Comparison of ENCODE assay signal across 16 mouse cellular contexts in genomic region chr8:120045471-120045870, GRCm38 (mm10). TPM values are rescaled to one million over a fixed set of nuclear protein-coding genes. Genes with fewer than 3 reads are reported as not detected.
DNase-seq lines count a peak whose midpoint lies in the region; ATAC-seq and TF ChIP-seq lines count a peak whose summit lies in the region.
"Had no signal": no experiment of that assay in that cellular context is flagged by ENCODE, and none has a peak within 500 bp of the region (broad histone marks: within the 10 kb centered on the region; RNA-seq: fewer than 3 reads in every experiment).

No protein-coding gene starts in this region.

- peak overlapping the region; percentile 76 for H3K27ac ChIP-seq in heart, adult 2 months
- H3K27ac ChIP-seq in heart, embryonic 11.5 days (ENCODE audit: low read depth, low read length), result no peak overlapping the region
- H3K27ac ChIP-seq in lung, embryonic 14.5 days (ENCODE audit: low read depth), result no peak overlapping the region
- H3K27ac ChIP-seq in embryonic facial prominence, embryonic 10.5 days (replicated peaks), result peak overlapping the region; percentile 81
- H3K27ac ChIP-seq in midbrain, postnatal 0 days (ENCODE audit: low read depth, low read length), result no peak overlapping the region
- H3K27ac ChIP-seq in midbrain, embryonic 11.5 days (ENCODE audit: low read depth, low read length), result no peak overlapping the region
- H3K27ac ChIP-seq: hindbrain, embryonic 15.5 days; macrophage; midbrain, embryonic 12.5 days; neural tube, embryonic 12.5 days had no signal

- TF ChIP-seq EP300 in heart, adult 2 months (IDR thresholded peaks at IDR 0.05; ENCODE audit: insufficient read depth, low read depth, low read length), result no peak

- intact Hi-C loops in heart, adult 2 months (cut with DNase I), result no loop called here

- H3K79me2 ChIP-seq in heart, adult 2 months (replicated peaks; ENCODE audit: control insufficient read depth, insufficient read depth, low read length), result no peaks in the 10 kb centered on the region

- no peak for DNase-seq in heart, adult 2 months
- DNase-seq in lung, embryonic 14.5 days, result peak; percentile 55
- no peak for DNase-seq in lung, postnatal 14 days
- peak; percentile 54 for DNase-seq in embryonic facial prominence, embryonic 10.5 days (ENCODE audit: low spot score)
- DNase-seq in forelimb bud, embryonic 11.5 days (ENCODE audit: low read depth, low spot score), result peak; percentile 40
- no peak for DNase-seq in midbrain, postnatal 0 days (ENCODE audit: low spot score)
- DNase-seq in midbrain, embryonic 11.5 days (ENCODE audit: low spot score, missing footprints), result no peak
- DNase-seq: adrenal gland, adult 2 months; gastrocnemius, postnatal 25 days; thymus, adult 2 months had no signal

- TF ChIP-seq POLR2A in heart, adult 2 months (IDR thresholded peaks at IDR 0.05; ENCODE audit: insufficient read depth, low read depth, low read length), result no peak

- 69% methylated on average over 5 of the region's 5 CpGs for WGBS in heart, adult 2 months
- WGBS in heart, embryonic 11.5 days (ENCODE audit: insufficient replicate concordance), result 50% methylated on average over 5 of the region's 5 CpGs
- 32% methylated on average over 5 of the region's 5 CpGs for WGBS in lung, embryonic 14.5 days
- WGBS in embryonic facial prominence, embryonic 10.5 days, result 33% methylated on average over 5 of the region's 5 CpGs
- 67% methylated on average over 5 of the region's 5 CpGs for WGBS in midbrain, postnatal 0 days
- 79% methylated on average over 5 of the region's 5 CpGs for WGBS in midbrain, embryonic 11.5 days

- H3K4me1 ChIP-seq in heart, adult 2 months (ENCODE audit: control insufficient read depth, insufficient read depth, low read length), result peaks cover 14% of the 10 kb centered on the region
- H3K4me1 ChIP-seq in heart, embryonic 11.5 days (ENCODE audit: control insufficient read depth, insufficient read depth, low read length), result peaks cover 23% of the 10 kb centered on the region
- H3K4me1 ChIP-seq in lung, embryonic 14.5 days (ENCODE audit: insufficient read depth), result no peaks in the 10 kb centered on the region; the same call in 1 of the 2 replicates
- peaks cover 47% of the 10 kb centered on the region for H3K4me1 ChIP-seq in embryonic facial prominence, embryonic 10.5 days
- no peaks in the 10 kb centered on the region for H3K4me1 ChIP-seq in midbrain, postnatal 0 days (ENCODE audit: insufficient read depth, low read length)
- H3K4me1 ChIP-seq in midbrain, embryonic 11.5 days (ENCODE audit: control insufficient read depth, insufficient read depth, low read length), result no peaks in the 10 kb centered on the region

- no peak overlapping the region for H3K9ac ChIP-seq in heart, adult 2 months (ENCODE audit: low read depth, low read length)
- no peak overlapping the region for H3K9ac ChIP-seq in heart, embryonic 11.5 days (ENCODE audit: low read depth, low read length)
- H3K9ac ChIP-seq in lung, embryonic 14.5 days, result no peak overlapping the region
- H3K9ac ChIP-seq in midbrain, postnatal 0 days (replicated peaks; ENCODE audit: low read length, poor library complexity, severe bottlenecking), result no peak overlapping the region
- H3K9ac ChIP-seq in midbrain, embryonic 11.5 days (ENCODE audit: low read length), result no peak overlapping the region
- H3K9ac ChIP-seq: hindbrain, embryonic 15.5 days; midbrain, embryonic 12.5 days had no signal

- no peak overlapping the region for H3K4me2 ChIP-seq in heart, embryonic 11.5 days
- no peak overlapping the region for H3K4me2 ChIP-seq in lung, embryonic 14.5 days
- H3K4me2 ChIP-seq in midbrain, postnatal 0 days (ENCODE audit: low read depth, low read length, poor library complexity, severe bottlenecking), result no peak overlapping the region
- H3K4me2 ChIP-seq in midbrain, embryonic 11.5 days, result no peak overlapping the region
- H3K4me2 ChIP-seq: hindbrain, embryonic 15.5 days; midbrain, embryonic 12.5 days; neural tube, embryonic 12.5 days had no signal

- no peak for ATAC-seq in heart, embryonic 11.5 days (replicated peaks; ENCODE audit: insufficient number of reproducible peaks, low FRiP score, low TSS enrichment)
- 0 out of 2 replicates have a peak, but pooled peaks have one; percentile 18 for ATAC-seq in lung, embryonic 14.5 days (ENCODE audit: insufficient read depth)
- no peak for ATAC-seq in midbrain, postnatal 0 days (ENCODE audit: low FRiP score)
- ATAC-seq in midbrain, embryonic 11.5 days (ENCODE audit: low FRiP score), result no peak
- ATAC-seq: intestine, embryonic 16.5 days had no signal

- H3K27me3 ChIP-seq in heart, adult 2 months (ENCODE audit: control insufficient read depth, insufficient read depth, low read length), result no peaks in the 10 kb centered on the region
- H3K27me3 ChIP-seq in heart, embryonic 11.5 days (ENCODE audit: control insufficient read depth, insufficient read depth, low read length), result peaks cover 15% of the 10 kb centered on the region; the same call in 1 of the 2 replicates
- H3K27me3 ChIP-seq in lung, embryonic 14.5 days (ENCODE audit: insufficient read depth, low read length), result no peaks in the 10 kb centered on the region
- no peaks in the 10 kb centered on the region for H3K27me3 ChIP-seq in embryonic facial prominence, embryonic 10.5 days (replicated peaks; ENCODE audit: low read depth, poor library complexity, severe bottlenecking)
- no peaks in the 10 kb centered on the region for H3K27me3 ChIP-seq in midbrain, postnatal 0 days (ENCODE audit: insufficient read depth, low read length)
- no peaks in the 10 kb centered on the region for H3K27me3 ChIP-seq in midbrain, embryonic 11.5 days (ENCODE audit: control insufficient read depth, insufficient read depth, low read length)
- H3K27me3 ChIP-seq: hindbrain, embryonic 15.5 days; midbrain, embryonic 12.5 days; neural tube, embryonic 12.5 days had no signal

- TF ChIP-seq CTCF in heart, adult 2 months (IDR thresholded peaks at IDR 0.05), result no peak
- TF ChIP-seq CTCF in lung, embryonic 14.5 days (IDR thresholded peaks at IDR 0.05; ENCODE audit: low read depth), result no peak
- TF ChIP-seq CTCF in midbrain, postnatal 0 days (IDR thresholded peaks at IDR 0.05), result no peak

- no peaks in the 10 kb centered on the region for H3K36me3 ChIP-seq in heart, adult 2 months (ENCODE audit: control insufficient read depth, insufficient read depth, low read length)
- H3K36me3 ChIP-seq in heart, embryonic 11.5 days (ENCODE audit: control insufficient read depth, insufficient read depth, low read length), result no peaks in the 10 kb centered on the region
- H3K36me3 ChIP-seq in lung, embryonic 14.5 days (ENCODE audit: insufficient read depth), result no peaks in the 10 kb centered on the region
- H3K36me3 ChIP-seq in embryonic facial prominence, embryonic 10.5 days (replicated peaks), result no peaks in the 10 kb centered on the region
- no peaks in the 10 kb centered on the region for H3K36me3 ChIP-seq in midbrain, postnatal 0 days (ENCODE audit: insufficient read depth, low read length)
- H3K36me3 ChIP-seq in midbrain, embryonic 11.5 days (ENCODE audit: control insufficient read depth, insufficient read depth, low read length), result no peaks in the 10 kb centered on the region
- H3K36me3 ChIP-seq: hindbrain, embryonic 15.5 days; midbrain, embryonic 12.5 days; neural tube, embryonic 12.5 days had no signal

- no peak overlapping the region for H3K4me3 ChIP-seq in heart, adult 2 months
- H3K4me3 ChIP-seq in heart, embryonic 11.5 days (ENCODE audit: low read depth, low read length), result no peak overlapping the region
- H3K4me3 ChIP-seq in lung, embryonic 14.5 days (ENCODE audit: low read depth, low read length), result no peak overlapping the region
- no peak overlapping the region for H3K4me3 ChIP-seq in embryonic facial prominence, embryonic 10.5 days
- no peak overlapping the region for H3K4me3 ChIP-seq in midbrain, postnatal 0 days (ENCODE audit: low read depth, low read length)
- no peak overlapping the region for H3K4me3 ChIP-seq in midbrain, embryonic 11.5 days (ENCODE audit: low read depth, low read length)
- H3K4me3 ChIP-seq: hindbrain, embryonic 15.5 days; midbrain, embryonic 12.5 days; neural tube, embryonic 12.5 days had no signal

- no peaks in the 10 kb centered on the region for H3K9me3 ChIP-seq in heart, embryonic 11.5 days (replicated peaks; ENCODE audit: control insufficient read depth, low read length)
- H3K9me3 ChIP-seq in lung, embryonic 14.5 days (ENCODE audit: low read depth, low read length), result no peaks in the 10 kb centered on the region
- H3K9me3 ChIP-seq in embryonic facial prominence, embryonic 10.5 days, result no peaks in the 10 kb centered on the region
- no peaks in the 10 kb centered on the region for H3K9me3 ChIP-seq in midbrain, postnatal 0 days (ENCODE audit: low read length)
- no peaks in the 10 kb centered on the region for H3K9me3 ChIP-seq in midbrain, embryonic 11.5 days (ENCODE audit: control insufficient read depth, low read length)
- H3K9me3 ChIP-seq: hindbrain, embryonic 15.5 days; midbrain, embryonic 12.5 days; neural tube, embryonic 12.5 days had no signal

RNA-seq across cellular contexts. Expression of gene Crispld2, which starts 53.2 kb away (rescaled TPM):
- total RNA-seq in heart, adult 2 months (2021), result 10 to 100 TPM; 24.3 to 29.9 TPM
- polyA plus RNA-seq in heart, adult 2 months (2012; rRNA removed), result 30.3 and 47.5 TPM in 2 replicates
- polyA plus RNA-seq in heart, embryonic 11.5 days (2014; fragmentation: Nextera tagmentation; extraction: Ambion mirVana), result 1.7 and 2.8 TPM in 2 replicates
- polyA plus RNA-seq in lung, embryonic 14.5 days (2014; fragmentation: Nextera tagmentation; extraction: Ambion mirVana), result 4.4 and 4.9 TPM in 2 replicates
- polyA plus RNA-seq in embryonic facial prominence, embryonic 10.5 days (2016; fragmentation: Nextera tagmentation; extraction: Ambion mirVana), result 6.1 and 6.5 TPM in 2 replicates
- 5.3 and 5.7 TPM in 2 replicates for total RNA-seq in midbrain, postnatal 0 days (2014; rRNA removed)
- 4.1 and 4.7 TPM in 2 replicates for polyA plus RNA-seq in midbrain, postnatal 0 days (2015; fragmentation: Nextera tagmentation; extraction: Ambion mirVana)
- 2.3 and 2.9 TPM in 2 replicates for polyA plus RNA-seq in midbrain, embryonic 11.5 days (2014; fragmentation: Nextera tagmentation; extraction: Ambion mirVana)

RNA-seq across cellular contexts. Expression of gene Zdhhc7, which starts 55.8 kb away (rescaled TPM):
- total RNA-seq in heart, adult 2 months (2021), result 10 to 100 TPM; 34.2 to 35.4 TPM
- 48.5 and 70.6 TPM in 2 replicates for polyA plus RNA-seq in heart, adult 2 months (2012; rRNA removed)
- 24.7 and 29.1 TPM in 2 replicates for polyA plus RNA-seq in heart, embryonic 11.5 days (2014; fragmentation: Nextera tagmentation; extraction: Ambion mirVana)
- 33.9 and 37.5 TPM in 2 replicates for polyA plus RNA-seq in lung, embryonic 14.5 days (2014; fragmentation: Nextera tagmentation; extraction: Ambion mirVana)
- 30.0 and 33.0 TPM in 2 replicates for polyA plus RNA-seq in embryonic facial prominence, embryonic 10.5 days (2016; fragmentation: Nextera tagmentation; extraction: Ambion mirVana)
- total RNA-seq in midbrain, postnatal 0 days (2014; rRNA removed), result 34.1 and 40.8 TPM in 2 replicates
- 23.9 and 24.6 TPM in 2 replicates for polyA plus RNA-seq in midbrain, postnatal 0 days (2015; fragmentation: Nextera tagmentation; extraction: Ambion mirVana)
- 24.2 and 25.9 TPM in 2 replicates for polyA plus RNA-seq in midbrain, embryonic 11.5 days (2014; fragmentation: Nextera tagmentation; extraction: Ambion mirVana)

Comparison
In these comparisons a context has a peak if more than half of its experiments do, and no peak if none do; other contexts are left out.
1. DNase-seq: peak in lung, embryonic 14.5 days (single experiment), embryonic facial prominence, embryonic 10.5 days (single experiment) and forelimb bud, embryonic 11.5 days (single experiment); none in heart, adult 2 months (0 of 2), lung, postnatal 14 days (single experiment), midbrain, postnatal 0 days (single experiment) and midbrain, embryonic 11.5 days (single experiment).
2. H3K27ac ChIP-seq: peak in heart, adult 2 months (single experiment) and embryonic facial prominence, embryonic 10.5 days (single experiment); none in heart, embryonic 11.5 days (single experiment), lung, embryonic 14.5 days (single experiment), midbrain, postnatal 0 days (single experiment) and midbrain, embryonic 11.5 days (single experiment).